Mouse (Mus musculus) 3T3-L1 (cell line): Measurements from ENCODE around the gene Topbp1.
"Not testable (repeated sequence)": the region's sequence is repeated elsewhere in the genome, so short reads cannot be mapped to it uniquely, and the experiment has no call there.

Experiments used
- DNase-seq: peaks from one replicate; pipeline ENCODE4 v3.0.0-alpha.2; 2015; ENCODE audit warnings: low read depth, low spot score

Topbp1 gene

DNA sequence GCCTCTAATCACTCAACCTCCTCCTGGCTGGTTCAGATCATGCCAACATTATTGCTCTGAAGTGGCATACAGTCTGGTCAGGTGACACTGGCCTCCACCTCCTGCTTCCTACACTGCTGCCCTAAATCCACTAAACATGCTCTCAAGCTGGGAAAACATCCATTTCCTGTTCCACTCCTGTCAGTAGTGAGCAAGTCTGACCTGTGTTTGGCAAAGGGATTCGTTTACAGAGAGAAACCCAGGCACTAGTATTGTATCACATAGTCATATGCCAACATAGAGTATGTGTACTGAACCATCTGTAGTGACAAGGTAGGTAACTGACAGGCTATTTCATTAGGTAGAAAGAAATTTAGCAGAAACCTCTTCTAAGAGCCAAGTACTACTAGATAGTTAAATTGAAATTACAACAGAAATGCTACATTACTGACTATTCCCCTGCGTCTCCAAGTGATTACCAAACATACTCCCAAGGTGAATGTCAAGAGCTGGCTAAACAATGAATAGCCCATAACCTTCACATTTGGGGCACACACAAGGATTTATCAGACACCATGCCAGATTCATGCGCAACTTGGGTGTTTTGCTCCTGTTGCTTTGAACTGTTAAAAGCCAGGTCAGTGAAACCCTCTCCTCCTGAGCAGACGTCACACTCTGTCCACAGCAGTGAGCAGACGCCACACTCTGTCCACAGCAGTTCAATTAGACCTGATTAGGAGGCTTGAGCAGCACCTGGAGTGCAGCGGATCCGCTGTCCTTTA lies 48.7 kb downstream of the Topbp1 start:
- not testable (repeated sequence) for DNase-seq

DNA sequence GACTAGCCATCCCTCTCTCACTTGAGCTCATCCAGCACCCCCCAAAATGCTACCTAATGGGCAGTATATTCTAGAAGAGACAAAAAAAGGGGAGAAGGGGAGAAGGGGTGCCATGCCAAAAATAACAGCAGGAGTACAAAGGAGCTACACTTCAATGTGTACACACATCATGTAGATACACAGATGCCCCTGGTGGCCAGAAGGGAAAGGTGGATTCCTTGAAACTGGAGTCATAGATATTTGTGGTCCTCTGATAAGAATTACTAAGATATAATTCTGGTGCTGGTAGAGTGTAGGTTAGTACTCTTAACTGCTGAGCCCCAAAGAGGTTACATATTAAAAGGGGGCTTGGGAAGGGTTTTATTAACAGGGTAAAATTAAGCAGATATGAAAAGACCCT lies 52.9 kb downstream of the Topbp1 start:
- DNase-seq: peak; percentile 76

DNA sequence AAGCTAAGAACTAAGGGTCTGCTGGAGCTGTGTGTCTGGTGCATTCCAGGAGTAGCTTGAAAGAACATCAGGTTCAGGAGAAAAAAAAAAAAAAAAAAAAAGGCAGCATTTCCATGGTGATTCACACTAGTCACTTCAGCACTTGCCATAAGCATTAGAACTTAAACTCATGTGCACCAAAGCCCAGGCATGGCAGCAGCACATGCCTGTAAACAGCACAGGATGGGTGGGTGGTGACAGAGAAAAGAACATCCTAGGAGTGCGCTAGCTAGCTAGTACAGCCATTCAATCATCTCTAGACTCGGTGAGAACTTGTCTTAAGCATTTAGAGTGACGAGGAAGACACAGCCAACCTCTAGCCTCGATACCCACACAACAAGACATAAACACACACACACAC lies 53.5 kb downstream of the Topbp1 start:
- DNase-seq: no peak

DNA sequence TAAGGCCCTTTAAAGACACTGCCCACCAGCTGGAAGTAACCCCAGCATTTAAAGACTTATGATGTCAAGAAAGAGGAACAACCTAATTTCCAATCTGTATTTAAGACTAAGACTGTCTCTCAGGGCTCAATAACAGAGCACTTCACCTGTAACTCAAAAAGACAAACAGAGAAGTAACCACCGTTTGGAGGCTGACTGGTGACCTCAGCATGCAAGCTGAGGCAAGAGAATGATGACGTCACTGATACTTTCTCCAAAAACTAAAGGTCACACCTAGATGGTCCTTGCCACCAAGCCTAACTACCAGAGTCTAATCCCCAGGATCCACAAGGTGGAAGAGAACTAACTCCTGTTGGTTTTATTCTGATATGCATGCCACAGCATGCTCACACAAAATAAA lies 55.6 kb downstream of the Topbp1 start:
- DNase-seq: no peak

DNA sequence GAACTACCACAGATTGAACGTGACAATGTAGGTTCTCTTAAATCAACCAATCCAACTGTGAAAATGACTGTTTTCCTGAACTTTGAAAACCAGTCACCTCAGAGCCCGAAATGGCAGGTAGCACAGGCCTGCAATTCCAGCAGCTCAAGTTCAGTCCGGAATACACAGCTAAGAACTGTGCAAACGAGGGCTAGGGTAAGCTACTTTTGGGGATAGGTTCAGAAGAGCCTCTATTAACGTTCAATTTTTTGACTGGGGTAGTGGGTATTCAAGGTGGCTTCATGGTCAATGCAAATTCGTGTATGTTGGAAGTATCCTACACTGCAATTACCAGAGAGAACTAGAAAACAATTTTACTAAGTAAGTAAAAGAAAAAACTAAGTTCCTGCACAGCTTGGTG lies 58.1 kb downstream of the Topbp1 start:
- DNase-seq: no peak

DNA sequence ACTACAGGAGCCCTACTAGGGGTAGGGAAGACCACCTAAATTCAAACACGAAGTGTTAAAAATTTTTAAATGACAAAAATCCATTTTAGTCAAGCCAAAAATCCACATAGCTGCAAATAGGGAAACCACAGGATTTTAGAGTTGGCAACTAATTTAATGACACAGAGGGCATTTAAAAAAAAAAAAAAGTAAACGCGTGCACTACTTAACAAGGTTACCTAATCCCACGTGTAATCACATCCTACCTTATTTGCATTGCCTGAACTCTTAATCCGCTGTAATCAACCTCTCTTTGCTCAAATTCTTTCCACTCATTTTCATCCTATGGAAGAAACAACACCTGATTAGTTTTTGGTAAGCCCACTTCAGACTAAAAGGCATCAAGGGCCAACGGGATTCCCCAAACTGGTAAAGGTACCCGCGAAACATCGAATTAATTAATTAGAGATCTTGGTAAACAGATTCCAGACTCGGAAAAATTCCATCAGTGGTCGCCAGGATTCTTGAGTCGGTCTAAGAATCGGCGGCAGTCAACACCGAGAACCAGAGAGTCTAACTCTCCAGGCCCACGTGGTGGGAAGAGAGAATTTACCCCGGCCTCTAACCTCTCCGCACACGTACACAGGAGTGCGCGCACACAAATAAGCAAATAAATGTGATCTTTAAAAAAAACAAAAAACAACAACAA lies 58.9 kb downstream of the Topbp1 start:
- peak; percentile 54 for DNase-seq

DNA sequence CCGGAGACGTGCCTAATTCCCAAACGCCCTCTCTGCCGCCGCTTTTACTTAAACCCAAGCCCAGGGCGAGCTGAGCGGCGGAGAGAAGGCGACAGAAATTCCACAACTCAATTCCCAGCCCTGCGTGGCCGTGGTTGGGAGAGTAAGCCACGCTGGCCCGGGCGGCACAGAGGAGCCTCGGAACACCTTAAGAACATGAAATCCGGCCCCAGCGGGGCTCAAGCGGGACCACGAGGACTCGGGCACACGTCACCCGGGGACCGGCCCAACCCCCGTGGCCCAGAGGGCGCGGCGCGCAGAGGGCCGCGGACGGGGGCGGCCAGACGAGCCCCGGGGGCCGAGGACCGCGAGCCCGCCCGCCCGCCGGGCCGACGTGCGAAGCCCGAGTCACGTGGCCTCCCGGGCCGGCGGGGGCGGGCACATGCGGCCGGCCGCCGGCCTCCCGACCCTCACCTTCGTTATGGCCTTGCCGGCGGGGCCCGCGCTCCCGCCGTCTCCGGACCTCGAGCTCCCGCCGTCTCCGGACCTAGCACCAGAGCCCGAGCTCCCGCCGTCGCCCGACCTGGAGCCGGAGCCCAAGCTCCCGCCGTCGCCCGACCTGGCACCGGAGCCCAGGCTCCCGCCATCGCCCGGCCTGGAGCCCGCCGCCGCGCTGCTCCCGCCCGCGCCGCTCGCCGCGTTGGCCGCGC lies 59.7 kb downstream of the Topbp1 start:
- peak; percentile 36 for DNase-seq

DNA sequence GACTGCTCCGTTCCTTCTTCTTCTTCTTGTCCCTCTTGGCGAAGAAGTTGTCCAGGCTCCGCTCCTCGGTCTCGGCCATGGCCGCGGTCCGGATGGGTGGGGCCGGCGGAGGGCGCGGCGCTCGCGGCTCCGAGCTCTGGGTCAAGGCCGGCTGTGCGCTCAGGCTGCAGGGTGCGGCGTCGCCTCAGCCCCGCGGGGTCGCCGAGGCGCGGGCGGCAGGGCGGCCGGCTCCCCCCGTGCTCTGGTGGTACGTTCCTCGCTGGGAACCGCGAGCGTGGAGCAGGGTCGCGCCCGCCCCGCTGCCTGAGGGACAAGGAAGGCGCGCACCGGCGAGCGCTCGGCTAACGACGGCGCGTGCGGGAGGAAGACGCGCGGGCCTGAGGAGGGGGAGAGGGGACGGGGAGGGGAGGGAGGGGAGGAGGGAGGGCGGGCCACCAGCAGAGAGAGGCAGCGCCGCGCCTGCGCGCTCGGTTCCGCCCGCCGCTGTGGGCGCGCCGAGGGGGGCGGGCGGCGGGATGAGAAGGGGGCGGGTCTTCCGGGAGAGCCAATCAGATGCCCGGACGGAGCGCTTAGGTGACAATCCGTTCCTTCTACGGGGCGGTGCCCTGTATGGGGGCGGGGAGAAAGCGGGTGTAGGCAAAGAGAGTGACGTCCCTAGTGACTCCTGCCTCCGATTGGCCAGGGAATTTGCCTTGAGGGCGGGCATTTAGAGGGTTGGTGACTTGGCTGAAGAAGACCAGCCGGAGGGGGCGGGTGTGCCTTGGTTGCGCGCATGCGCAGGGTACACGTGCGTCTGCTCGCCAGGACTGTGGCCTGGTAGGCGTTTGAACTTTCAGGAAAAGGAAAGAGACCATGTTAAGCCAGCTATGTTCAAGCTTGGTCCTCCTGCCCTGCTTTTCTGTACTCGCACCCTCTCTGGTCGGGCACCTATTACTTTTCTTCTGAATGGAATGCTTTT lies 60.6 kb downstream of the Topbp1 start, which contains the start of gene Cdv3:
TSS of gene Cdv3 (minus strand) at position 551 of the 958 bp plus-strand sequence.
- peak; percentile 100 for DNase-seq

DNA sequence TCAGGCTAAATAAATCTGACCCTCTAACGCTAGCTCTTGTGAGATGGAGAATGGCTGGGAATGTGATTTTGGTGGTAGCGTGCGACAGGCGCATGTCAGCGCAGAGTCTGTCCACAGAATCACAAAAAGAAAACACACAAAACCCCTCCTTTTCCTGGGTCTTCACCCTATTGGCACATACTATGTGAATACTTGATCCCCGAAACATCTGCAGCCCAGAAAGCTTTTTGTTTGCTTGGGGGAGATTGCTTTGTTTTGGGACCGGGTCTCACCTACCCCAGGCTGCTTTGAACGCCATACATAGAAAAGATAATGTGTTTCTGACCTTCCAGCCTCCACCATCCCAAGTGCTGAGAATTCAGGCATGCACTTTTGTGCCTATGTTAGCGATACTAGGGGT lies 61.3 kb downstream of the Topbp1 start:
- no peak for DNase-seq

DNA sequence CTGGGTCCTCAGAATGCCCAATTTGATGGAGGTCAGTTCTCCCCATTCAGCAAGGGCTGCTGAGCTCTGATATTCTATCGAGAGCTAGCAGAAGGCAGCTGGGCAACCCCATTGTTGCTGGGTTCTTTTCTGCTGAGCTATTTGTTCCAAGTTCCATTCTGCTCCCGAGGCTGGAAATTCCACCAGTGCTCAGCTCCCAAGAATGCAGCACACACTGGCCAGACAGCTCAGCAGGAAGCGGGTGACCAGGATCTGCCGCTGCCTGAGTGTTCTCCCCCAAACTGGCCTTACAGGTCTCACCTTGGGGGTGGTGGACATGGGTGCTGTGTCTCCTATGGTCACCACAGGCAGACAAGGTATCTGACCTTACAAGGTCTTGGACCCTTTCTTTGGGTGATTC lies 64.9 kb downstream of the Topbp1 start:
- no peak for DNase-seq

DNA sequence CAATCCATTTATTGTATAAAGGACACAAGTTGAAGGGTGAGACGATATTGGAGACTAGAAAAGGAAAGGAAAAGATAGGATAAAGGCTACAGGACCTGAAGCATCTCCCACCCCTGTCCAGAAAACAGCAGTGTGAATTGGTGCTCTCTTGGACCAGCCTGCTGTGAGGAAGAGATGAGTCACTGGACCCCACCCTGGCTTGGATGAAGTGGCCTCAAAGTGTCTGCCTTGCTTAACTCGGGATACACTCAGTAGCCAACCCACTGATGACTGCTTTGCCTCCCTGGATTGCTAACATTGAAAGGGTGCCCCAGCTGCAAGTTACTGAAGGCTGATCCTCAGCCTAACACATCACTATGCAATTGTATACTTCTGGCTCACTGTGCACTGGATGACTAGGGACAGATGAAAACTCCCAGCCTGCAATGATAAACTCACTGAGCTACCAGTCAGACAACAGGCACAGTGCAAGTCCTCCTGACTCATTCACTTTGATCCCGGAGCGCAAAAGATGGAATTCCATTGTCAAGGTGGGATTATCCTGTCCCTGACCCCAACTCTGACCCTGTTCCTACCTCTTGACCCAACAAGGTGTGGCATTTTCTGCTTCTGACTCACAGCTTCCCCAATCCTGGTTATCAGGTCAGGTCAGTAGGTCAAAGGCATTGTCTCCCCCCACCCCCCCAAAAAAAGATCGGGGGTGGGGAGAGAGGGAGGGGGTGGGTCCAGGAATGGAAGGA lies 67.4 kb downstream of the Topbp1 start:
- DNase-seq: peak; percentile 76

DNA sequence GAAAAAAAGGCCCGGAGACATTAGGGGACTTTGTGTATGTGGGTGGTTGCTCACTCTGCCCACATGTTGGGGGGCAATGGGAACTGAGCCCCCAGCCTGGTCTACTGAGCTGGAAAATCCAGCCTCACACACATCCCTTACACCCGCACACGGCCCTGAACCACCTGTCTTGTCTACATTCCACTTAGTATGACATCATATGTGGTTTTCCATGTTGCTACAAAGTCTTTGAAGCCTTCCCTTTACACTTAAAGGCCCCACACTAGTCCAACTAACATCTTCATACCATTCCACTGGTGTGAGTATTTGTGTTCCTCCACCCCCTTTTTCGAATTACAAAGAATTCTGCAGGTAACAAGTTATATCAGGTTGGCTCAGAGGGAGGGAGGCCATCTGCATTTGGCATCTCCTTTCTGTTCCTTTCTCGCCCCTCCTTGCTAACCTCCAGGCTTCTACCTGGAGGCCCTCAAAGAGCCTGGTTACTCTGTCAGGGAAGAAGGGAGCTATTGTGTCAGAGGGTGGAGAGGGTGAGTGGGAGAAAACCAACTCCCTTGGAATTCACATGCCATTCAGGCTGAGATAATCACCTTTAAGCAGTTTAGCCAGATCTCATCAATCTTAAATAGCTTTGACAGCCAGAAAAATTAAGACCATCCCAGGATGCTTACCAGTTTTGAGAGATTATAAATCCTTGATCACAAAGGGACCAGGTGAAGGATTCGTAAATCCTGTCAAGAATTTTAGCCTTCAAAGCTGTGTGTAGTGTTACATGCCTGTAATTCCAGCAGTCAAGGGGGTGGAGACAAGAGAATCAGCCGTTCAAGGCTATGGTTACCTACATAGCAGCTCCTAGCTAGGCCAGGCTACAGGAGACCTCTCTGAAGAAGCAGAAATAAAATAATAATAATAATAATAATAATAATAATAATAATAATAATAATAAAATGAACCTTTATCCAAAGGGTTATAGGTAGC lies 71.6 kb downstream of the Topbp1 start:
- DNase-seq: no peak

DNA sequence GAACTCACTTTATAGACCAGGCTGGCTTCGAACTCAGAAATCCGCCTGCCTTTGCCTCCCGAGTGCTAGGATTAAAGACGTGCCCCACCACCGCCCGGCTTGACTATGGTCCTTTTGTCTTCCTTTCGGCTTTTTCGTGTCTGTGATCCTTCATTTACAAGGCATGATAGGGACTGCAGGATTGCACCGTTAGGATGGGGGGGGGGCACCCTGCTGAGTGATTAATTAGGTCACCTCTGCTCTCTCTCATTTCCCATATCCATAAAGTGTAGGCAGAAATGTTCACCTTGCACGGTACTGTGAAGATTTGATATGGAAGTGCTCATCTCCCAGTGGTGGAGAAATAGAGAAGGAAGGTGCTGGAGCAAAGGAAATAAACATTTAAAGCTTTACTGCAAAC lies 73.7 kb downstream of the Topbp1 start:
- DNase-seq: no peak

DNA sequence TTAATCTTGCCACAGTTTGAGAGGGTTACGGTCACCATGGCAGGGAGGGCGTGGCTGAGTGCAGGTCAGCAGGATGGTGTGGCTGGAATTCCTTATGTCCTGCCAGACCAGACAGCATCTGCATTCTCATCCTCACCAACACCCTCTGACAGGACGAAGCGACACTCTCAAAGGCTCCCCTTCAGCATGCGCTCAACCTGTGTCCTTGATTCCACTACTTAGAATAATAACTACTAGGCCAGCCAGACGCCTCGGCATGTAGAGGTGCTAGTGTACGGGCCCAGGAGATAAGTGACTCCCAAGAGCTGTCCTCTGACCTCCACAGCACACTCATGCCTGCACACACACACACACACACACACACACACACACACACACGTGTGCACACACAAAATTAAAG lies 74.2 kb downstream of the Topbp1 start:
- no peak for DNase-seq

DNA sequence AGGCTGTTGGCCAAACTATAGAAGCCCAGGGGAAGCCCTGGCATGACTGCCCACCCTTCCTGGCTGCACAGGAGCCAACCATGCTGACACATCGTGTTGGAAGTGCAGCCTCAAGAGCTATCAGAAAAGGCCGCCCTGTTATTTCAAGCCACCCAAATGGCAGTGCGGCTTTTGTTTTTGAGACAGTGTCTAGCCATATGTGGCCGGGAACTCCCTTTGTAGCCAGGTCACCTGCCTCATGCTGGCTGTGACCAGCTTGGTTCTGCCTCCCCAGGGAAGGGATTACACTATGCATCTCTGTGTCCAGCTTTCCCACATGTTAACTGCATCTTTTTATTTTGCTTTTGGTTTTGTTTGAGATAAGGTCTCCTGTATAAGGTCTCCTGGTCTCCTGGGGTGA lies 75.6 kb downstream of the Topbp1 start:
- no peak for DNase-seq

DNA sequence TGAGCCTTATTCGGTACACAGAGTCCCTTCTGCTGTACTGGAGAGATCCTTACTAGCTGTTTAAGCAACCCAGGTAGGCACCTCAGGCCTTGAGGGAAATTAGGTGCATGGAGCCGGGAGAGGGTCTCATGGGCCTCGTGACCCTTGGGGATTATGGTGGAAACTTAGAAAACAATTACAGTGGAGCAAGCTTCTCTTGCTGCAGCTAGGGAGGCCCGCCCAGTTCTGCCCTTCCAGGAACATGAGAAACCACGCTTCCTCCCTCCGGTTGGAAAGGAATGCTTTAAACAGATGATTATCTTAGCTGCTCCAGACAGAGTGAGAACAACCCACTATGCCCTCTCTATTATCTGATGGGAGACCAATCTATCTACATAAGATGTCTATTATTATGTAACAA lies 78.0 kb downstream of the Topbp1 start:
- DNase-seq: no peak

DNA sequence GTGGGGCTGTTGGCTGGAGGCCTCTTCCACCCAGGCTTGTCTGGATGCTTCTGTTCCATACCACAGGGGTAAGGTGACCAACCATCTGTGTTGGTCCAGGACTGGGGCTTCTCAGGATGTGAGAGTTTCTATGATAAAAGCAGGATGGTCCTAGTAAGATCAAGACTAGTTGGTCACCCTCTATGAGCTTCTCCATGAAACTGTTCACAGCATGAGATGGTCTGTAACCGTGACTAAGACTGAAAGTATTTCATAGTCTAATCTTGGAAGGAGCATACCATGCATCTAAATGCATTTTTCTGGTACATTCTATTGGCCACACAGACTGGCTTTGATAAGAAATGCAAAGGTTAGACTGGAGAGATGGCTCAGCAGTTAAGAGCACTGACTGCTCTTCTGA lies 78.6 kb downstream of the Topbp1 start:
- DNase-seq: no peak

DNA sequence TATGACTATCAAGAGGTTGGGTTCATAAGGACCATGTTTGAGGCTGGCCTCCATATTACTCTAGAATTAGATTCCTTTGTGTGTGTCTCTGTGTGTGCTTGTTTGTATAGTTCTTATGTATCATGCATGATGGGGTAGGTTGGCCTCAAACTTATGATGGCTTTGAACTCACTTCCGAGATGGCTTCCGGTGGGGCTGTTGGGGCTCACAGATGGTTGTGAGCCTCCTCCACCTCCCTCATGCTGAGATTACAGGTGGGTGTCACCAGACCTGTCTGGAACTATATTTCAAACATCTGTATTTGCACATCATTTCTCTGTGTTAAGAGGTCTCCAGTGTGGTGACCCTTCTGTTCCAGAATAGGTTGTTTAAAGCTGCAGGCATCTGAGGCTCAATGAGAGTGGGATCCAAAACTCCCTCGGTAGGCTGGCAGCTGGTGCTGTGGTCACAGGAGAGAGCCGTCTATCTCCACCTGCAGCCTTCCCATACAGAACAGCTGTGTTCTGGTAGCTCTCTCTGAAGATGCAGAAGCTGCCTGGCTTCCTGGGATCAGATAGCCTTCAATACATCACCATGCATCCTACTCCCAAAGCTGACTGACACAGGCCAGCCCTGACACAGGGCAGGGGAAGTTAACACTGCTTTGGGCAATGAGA lies 79.3 kb downstream of the Topbp1 start:
- no peak for DNase-seq

DNA sequence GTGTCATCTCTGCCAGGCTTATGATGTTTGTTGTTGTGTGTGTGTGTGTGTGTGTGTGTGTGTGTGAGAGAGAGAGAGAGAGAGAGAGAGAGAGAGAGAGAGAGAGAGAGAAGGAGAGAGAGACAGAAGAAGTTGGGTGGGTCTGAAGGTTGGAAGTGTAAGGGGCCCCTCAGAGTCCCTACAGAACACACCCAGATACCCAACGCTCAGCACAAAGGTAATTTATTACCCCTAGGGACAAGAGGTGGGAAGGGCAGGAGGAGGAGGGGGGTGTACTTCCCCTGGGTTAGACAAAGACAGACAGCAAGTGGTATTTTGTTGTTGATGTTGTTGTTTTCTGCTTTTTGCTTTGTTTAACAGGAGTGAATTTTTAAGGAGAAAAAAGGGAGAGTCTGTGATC lies 80.6 kb downstream of the Topbp1 start:
- DNase-seq: no peak
